Mouse (Mus musculus): Measurements from ENCODE around the gene Hmgb2. TPM values are rescaled to one million over a fixed set of nuclear protein-coding genes. Genes with fewer than 3 reads are reported as not detected.

Gene Hmgb2
- total and polyA plus RNA-seq, 2 experiments from 2014 or later: 14.6 to 140 TPM

DNA sequence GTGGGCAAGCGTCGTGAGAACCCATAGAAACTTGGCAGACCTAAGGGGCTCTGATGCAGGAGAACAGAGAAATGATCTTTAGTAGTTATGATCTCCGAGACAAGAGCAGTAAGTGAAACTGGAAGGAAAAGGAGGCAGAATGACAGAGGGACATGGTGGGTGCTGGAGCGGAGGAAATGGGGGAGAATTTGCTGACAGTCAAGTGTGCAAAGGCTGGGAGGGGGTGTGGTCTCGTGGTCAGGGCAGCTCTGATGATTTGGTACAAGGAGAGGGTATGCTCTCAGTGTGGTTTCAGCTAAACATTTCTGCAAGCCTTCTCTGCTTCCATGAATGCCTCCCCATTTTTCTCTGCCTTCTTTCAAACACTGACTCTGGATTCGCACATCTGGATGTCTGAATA lies 24.5 kb downstream of the Hmgb2 start:
- Histone ChIP-seq H3K9me3 (ENCODE audit: low read length) (no peaks in the 10 kb centered on the region), H3K27me3 (ENCODE audit: insufficient read depth, low read length) (no peaks in the 10 kb centered on the region), H3K27ac (no peak overlapping the region), H3K4me2 (ENCODE audit: low read depth, low read length) (no peak overlapping the region), H3K4me3 (ENCODE audit: low read length) (no peak overlapping the region), H3K9ac (replicated peaks; ENCODE audit: low read length) (no peak overlapping the region), H3K4me1 (ENCODE audit: insufficient read depth, low read length) (no peaks in the 10 kb centered on the region), H3K36me3 (ENCODE audit: insufficient read depth, low read length) (no peaks in the 10 kb centered on the region; the same call in 1 of the 2 replicates)
- ATAC-seq (no peak), DNase-seq (ENCODE audit: low spot score) (no peak)
- WGBS: 96% methylated on average over 6 of the region's 6 CpGs
- TF ChIP-seq CTCF (IDR thresholded peaks at IDR 0.05; ENCODE audit: low read depth): no peak

DNA sequence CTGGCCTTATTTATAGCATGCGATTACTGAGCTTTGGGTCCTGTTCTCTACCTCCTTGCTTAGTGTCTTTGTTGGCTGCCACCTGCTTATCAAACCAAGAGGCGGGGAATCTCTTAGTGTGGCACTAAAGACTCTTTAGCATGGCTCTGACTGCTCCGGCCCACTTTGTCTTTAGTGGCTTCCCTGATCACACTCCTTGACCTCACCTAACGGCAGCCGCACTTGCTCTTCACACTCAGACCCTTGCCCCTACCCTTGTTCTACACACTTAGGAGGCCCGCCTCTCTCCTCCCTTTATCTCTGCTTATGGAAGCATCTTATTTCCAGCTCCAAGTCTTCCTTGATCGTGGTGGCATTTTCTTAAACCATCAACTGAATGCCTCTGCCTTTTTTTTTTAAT lies 26.9 kb downstream of the Hmgb2 start:
- WGBS: 87% methylated on average over 7 of the region's 7 CpGs
- H3K27me3 ChIP-seq (ENCODE audit: insufficient read depth, low read length): no peaks in the 10 kb centered on the region
- H3K4me2 ChIP-seq (ENCODE audit: low read depth, low read length): no peak overlapping the region
- H3K9me3 ChIP-seq (ENCODE audit: low read length): no peaks in the 10 kb centered on the region
- no peaks in the 10 kb centered on the region; the same call in 1 of the 2 replicates for H3K36me3 ChIP-seq (ENCODE audit: insufficient read depth, low read length)
- no peak overlapping the region for H3K4me3 ChIP-seq (ENCODE audit: low read length)
- DNase-seq (ENCODE audit: low spot score): no peak
- no peak for ATAC-seq
- H3K4me1 ChIP-seq (ENCODE audit: insufficient read depth, low read length): no peaks in the 10 kb centered on the region
- H3K27ac ChIP-seq: no peak overlapping the region
- no peak for TF ChIP-seq CTCF (IDR thresholded peaks at IDR 0.05; ENCODE audit: low read depth)
- H3K9ac ChIP-seq (replicated peaks; ENCODE audit: low read length): no peak overlapping the region

DNA sequence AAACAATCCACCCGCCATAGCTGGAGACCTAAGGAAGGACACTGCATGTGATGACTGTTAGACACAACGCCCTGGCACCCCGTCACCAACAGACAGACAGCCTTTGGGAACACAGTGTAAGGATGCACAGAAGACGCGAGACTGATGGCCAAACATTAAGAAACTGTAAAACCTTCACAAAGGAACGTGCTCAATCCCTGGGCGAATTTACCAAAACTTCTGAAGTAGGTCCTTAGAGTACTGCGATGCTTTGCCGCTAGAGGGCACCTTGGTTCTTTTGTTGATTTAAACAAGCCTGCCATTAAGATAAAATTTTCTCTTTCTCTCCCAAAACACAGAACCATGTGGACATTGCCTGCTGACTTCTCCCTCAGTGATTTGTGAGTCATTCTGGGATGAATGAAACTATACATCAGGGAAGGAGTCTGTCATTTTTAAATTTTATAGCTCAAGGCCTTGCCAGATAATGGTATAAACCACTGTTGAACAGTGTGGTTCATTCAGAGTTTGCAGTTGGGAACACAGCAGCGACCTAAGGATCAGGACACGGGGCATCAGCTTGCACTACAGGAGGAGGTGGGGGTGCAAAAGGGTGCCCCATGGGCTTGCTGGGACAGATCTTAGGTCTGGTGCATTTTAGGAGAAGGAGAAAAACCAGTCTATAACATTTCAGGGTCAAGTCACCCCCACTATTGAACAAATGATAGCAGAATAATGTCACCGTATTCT lies 28.6 kb downstream of the Hmgb2 start:
- Histone ChIP-seq H3K4me1 (ENCODE audit: insufficient read depth, low read length) (no peaks in the 10 kb centered on the region), H3K4me3 (ENCODE audit: low read length) (no peak overlapping the region), H3K27ac (no peak overlapping the region), H3K27me3 (ENCODE audit: insufficient read depth, low read length) (no peaks in the 10 kb centered on the region), H3K9ac (replicated peaks; ENCODE audit: low read length) (no peak overlapping the region), H3K36me3 (ENCODE audit: insufficient read depth, low read length) (no peaks in the 10 kb centered on the region; the same call in 1 of the 2 replicates), H3K4me2 (ENCODE audit: low read depth, low read length) (no peak overlapping the region), H3K9me3 (ENCODE audit: low read length) (no peaks in the 10 kb centered on the region)
- ATAC-seq (peak; percentile 69), DNase-seq (ENCODE audit: low spot score) (peak; percentile 93)
- 43% methylated on average over 12 of the region's 12 CpGs for WGBS
- TF ChIP-seq CTCF (IDR thresholded peaks at IDR 0.05; ENCODE audit: low read depth): peak; percentile 85

DNA sequence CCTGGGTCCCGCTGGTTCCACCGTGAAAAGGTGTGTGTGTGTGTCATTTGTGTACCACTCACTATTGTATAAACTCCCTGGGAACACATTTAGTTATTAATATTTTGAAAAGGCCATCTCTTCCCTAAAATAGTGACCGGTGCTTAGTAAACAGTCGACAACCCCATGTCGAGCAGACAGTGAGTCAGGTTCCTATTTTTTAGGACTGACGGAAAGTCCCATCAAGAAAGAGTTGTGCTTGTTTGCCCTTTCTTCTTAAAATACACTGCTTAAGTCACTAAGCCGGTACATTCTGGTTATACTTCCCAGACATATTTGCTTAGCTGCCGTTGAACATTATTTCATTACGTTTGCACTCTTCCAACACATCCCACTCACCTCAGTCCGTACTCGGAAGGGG lies 29.2 kb downstream of the Hmgb2 start:
- no peak for DNase-seq (ENCODE audit: low spot score)
- H3K27me3 ChIP-seq (ENCODE audit: insufficient read depth, low read length): no peaks in the 10 kb centered on the region
- H3K9me3 ChIP-seq (ENCODE audit: low read length): no peaks in the 10 kb centered on the region
- no peak overlapping the region for H3K4me3 ChIP-seq (ENCODE audit: low read length)
- H3K9ac ChIP-seq (replicated peaks; ENCODE audit: low read length): no peak overlapping the region
- 91% methylated on average over 11 of the region's 11 CpGs for WGBS
- H3K27ac ChIP-seq: no peak overlapping the region
- H3K36me3 ChIP-seq (ENCODE audit: insufficient read depth, low read length): no peaks in the 10 kb centered on the region; the same call in 1 of the 2 replicates
- no peak for ATAC-seq
- TF ChIP-seq CTCF (IDR thresholded peaks at IDR 0.05; ENCODE audit: low read depth): no peak
- no peak overlapping the region for H3K4me2 ChIP-seq (ENCODE audit: low read depth, low read length)
- H3K4me1 ChIP-seq (ENCODE audit: insufficient read depth, low read length): no peaks in the 10 kb centered on the region

DNA sequence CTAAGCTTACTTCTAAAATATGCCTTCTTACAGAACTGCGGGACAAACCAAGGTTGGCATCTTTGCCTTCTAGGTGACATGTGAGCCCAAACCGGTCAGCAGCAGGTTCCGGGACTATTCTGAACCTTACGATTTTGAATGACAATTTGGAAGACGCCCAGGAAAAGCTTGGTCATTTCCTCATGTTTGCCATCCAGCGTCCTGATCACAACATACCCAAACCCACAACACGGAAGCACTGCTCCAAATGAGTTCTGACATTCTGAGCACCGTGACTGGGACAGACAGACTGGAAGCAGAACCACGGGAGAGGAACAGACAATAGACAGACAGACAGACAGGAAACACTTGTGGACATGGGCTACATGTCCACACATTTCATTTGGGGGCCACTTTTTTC lies 29.7 kb downstream of the Hmgb2 start:
- no peaks in the 10 kb centered on the region for H3K27me3 ChIP-seq (ENCODE audit: insufficient read depth, low read length)
- H3K9me3 ChIP-seq (ENCODE audit: low read length): no peaks in the 10 kb centered on the region
- DNase-seq (ENCODE audit: low spot score) (no peak), ATAC-seq (no peak)
- no peak overlapping the region for H3K27ac ChIP-seq
- H3K4me2 ChIP-seq (ENCODE audit: low read depth, low read length): no peak overlapping the region
- 83% methylated on average over 9 of the region's 9 CpGs for WGBS
- no peak overlapping the region for H3K4me3 ChIP-seq (ENCODE audit: low read length)
- no peak for TF ChIP-seq CTCF (IDR thresholded peaks at IDR 0.05; ENCODE audit: low read depth)
- H3K9ac ChIP-seq (replicated peaks; ENCODE audit: low read length): no peak overlapping the region
- H3K4me1 ChIP-seq (ENCODE audit: insufficient read depth, low read length): no peaks in the 10 kb centered on the region
- no peaks in the 10 kb centered on the region; the same call in 1 of the 2 replicates for H3K36me3 ChIP-seq (ENCODE audit: insufficient read depth, low read length)

DNA sequence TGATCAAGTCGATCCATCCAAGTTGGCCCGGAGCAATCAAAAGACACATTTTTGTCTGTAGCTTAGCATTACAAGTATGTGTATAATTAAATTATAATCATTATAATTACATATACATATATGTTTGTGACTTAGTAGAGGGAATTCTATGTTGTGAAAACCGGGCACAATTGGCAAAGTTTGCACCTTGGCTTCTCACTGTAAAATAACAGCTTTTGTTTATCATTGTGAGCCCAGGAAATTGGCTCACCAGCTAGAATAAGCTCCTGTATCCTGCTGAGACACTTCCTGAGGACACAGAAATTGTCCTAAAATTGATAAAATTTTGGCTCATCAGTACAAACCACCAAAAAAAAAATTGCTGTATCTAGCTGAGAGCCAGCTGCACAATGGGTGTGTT lies 34.7 kb downstream of the Hmgb2 start:
- no peak for ATAC-seq
- Histone ChIP-seq H3K27me3 (ENCODE audit: insufficient read depth, low read length) (no peaks in the 10 kb centered on the region), H3K36me3 (ENCODE audit: insufficient read depth, low read length) (no peaks in the 10 kb centered on the region), H3K9me3 (ENCODE audit: low read length) (no peaks in the 10 kb centered on the region), H3K4me3 (ENCODE audit: low read length) (no peak overlapping the region), H3K27ac (no peak overlapping the region), H3K9ac (replicated peaks; ENCODE audit: low read length) (no peak overlapping the region), H3K4me2 (ENCODE audit: low read depth, low read length) (no peak overlapping the region), H3K4me1 (ENCODE audit: insufficient read depth, low read length) (no peaks in the 10 kb centered on the region)
- no peak for DNase-seq (ENCODE audit: low spot score)
- 62% methylated on average over 3 of the region's 3 CpGs for WGBS
- TF ChIP-seq CTCF (IDR thresholded peaks at IDR 0.05; ENCODE audit: low read depth): no peak

DNA sequence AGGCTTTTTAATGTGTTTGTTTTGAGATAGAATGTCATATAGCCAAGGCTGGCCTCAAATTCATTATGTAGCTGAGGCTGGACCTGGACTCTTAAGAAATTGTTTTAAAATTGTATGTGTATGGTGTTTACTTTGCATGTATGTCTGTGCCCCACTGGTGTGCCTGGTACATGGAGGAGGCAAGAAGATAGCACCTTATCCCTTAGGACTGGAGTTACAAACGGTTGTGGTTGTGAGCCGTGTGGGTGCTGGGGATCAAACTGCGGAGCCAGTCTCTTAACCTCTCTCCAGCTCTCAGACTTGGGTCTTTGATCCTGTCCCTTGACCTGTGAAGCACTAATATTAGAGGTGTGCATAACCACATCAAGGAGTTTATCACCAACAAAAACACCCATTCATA lies 35.1 kb downstream of the Hmgb2 start:
- Histone ChIP-seq H3K27ac (no peak overlapping the region), H3K4me2 (ENCODE audit: low read depth, low read length) (no peak overlapping the region), H3K27me3 (ENCODE audit: insufficient read depth, low read length) (no peaks in the 10 kb centered on the region), H3K9me3 (ENCODE audit: low read length) (no peaks in the 10 kb centered on the region), H3K4me3 (ENCODE audit: low read length) (no peak overlapping the region), H3K4me1 (ENCODE audit: insufficient read depth, low read length) (no peaks in the 10 kb centered on the region), H3K36me3 (ENCODE audit: insufficient read depth, low read length) (no peaks in the 10 kb centered on the region), H3K9ac (replicated peaks; ENCODE audit: low read length) (no peak overlapping the region)
- no peak for ATAC-seq
- no peak for TF ChIP-seq CTCF (IDR thresholded peaks at IDR 0.05; ENCODE audit: low read depth)
- WGBS: 95% methylated on average over 3 of the region's 3 CpGs
- DNase-seq (ENCODE audit: low spot score): no peak
